Mouse (Mus musculus): ENCODE data around the gene 9330182L06Rik. TPM values are rescaled to one million over a fixed set of nuclear protein-coding genes. Genes with fewer than 3 reads are reported as not detected.

9330182L06Rik gene
- polyA plus RNA-seq (2014; fragmentation: Illumina TruSeq; extraction: RNeasy Lipid Tissue Mini Kit (QIAGEN cat#74804); ENCODE audit: low read depth, low replicate concordance), result 23.7 TPM

DNA sequence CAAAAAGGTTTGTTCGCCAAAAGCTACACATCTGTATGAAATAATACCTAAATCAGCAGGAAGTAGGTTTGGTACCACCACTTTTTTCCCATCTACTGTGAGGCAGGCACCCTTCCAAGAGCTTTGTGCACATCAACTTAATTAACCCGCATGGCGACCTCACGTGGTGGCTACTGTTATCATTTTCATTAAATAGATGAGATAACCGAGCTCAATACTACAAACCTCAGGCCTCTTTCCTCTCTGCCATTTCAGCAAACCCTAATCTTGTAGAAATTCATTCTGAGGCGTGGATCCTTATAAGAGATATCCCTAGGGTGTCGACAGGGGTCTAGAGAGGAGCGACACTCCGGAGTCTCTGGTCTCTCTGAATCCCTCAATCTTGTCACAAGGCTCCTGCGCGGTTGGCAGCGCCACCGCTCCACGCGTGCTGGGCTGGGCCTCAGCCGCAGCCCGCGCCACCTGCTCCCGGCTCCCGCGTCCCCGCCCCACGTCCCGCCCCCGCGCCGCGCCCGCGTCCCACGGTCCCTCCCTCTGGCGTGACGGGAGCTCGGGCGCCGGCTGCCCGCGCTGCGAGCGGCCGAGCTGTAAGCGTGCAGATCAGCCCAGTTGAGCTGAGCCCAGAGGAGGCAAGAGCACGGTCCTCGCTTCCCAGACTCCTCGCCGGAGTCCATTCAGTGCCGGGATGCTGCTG, at the start of gene 9330182L06Rik:
9330182L06Rik (plus strand) TSS at position 533 of the 694 bp plus-strand sequence.

Other genes starting within 250 kb of the 9330182L06Rik start
- gene Tmem243, start 165.4 kb upstream of the 9330182L06Rik start, polyA plus RNA-seq (2014; fragmentation: Illumina TruSeq; extraction: RNeasy Lipid Tissue Mini Kit (QIAGEN cat#74804); ENCODE audit: low read depth, low replicate concordance), result 137 TPM
- 70.3 TPM for gene Dmtf1, start 104.3 kb upstream of the 9330182L06Rik start, polyA plus RNA-seq (2014; fragmentation: Illumina TruSeq; extraction: RNeasy Lipid Tissue Mini Kit (QIAGEN cat#74804); ENCODE audit: low read depth, low replicate concordance)